Mouse (Mus musculus) intestine, embryonic 14.5 days (tissue): ENCODE results near the gene Dnajc6. TPM values are rescaled to one million over a fixed set of nuclear protein-coding genes. Genes with fewer than 3 reads are reported as not detected.

Experiments used
- ATAC-seq: fragments of 200-750 bp; cut with Nextera tagmentation; replicated peaks from 2 replicates; pipeline ENCODE4 v1.8.0; 2017; ENCODE audit warnings: low read depth, moderate number of reproducible peaks, moderate TSS enrichment, moderate library complexity; ENCODE audit not compliant: low FRiP score, low TSS enrichment
- DNase-seq: peaks from one replicate; pipeline ENCODE4 v3.0.0-alpha.2; 2018; ENCODE audit warnings: low spot score
- H3K27ac ChIP-seq: fragments of 300-500 bp; sonication (generic); 2 replicates; pipeline ENCODE4 v1.5.1; 2014; ENCODE audit warnings: low read depth, mild to moderate bottlenecking, control low read depth
- H3K27me3 ChIP-seq: fragments of 300-500 bp; sonication (generic); replicated peaks from 2 replicates; pipeline ENCODE4 v1.6.1; 2014; ENCODE audit warnings: low read length, control low read depth; ENCODE audit not compliant: control insufficient read depth, insufficient read depth
- H3K36me3 ChIP-seq: fragments of 300-500 bp; sonication (generic); 2 replicates; pipeline ENCODE4 v1.6.1; 2014; ENCODE audit warnings: low read length, control low read depth; ENCODE audit not compliant: control insufficient read depth, insufficient read depth
- H3K4me1 ChIP-seq: fragments of 300-500 bp; sonication (generic); replicated peaks from 2 replicates; pipeline ENCODE4 v1.6.1; 2014; ENCODE audit warnings: low read length, control low read depth, mixed read lengths; ENCODE audit not compliant: control insufficient read depth, insufficient read depth
- H3K4me2 ChIP-seq: fragments of 300-500 bp; sonication (generic); 2 replicates; pipeline ENCODE4 v1.6.1; 2014; ENCODE audit warnings: low read length
- H3K4me3 ChIP-seq: fragments of 300-500 bp; sonication (generic); 2 replicates; pipeline ENCODE4 v1.5.1; 2014; ENCODE audit warnings: low read depth, low read length, control low read depth, mixed read lengths
- H3K9ac ChIP-seq: fragments of 300-500 bp; sonication (generic); 2 replicates; pipeline ENCODE4 v1.6.1; 2014; ENCODE audit warnings: mild to moderate bottlenecking, low read length
- H3K9me3 ChIP-seq: fragments of 300-500 bp; sonication (generic); 2 replicates; pipeline ENCODE4 v1.6.1; 2016; ENCODE audit warnings: low read length, control low read depth; ENCODE audit not compliant: control insufficient read depth
- WGBS: fragments of 180-500 bp; shearing (Covaris S2); extraction: QIAGEN DNeasy Blood & Tissue Kit; methylation state at CpG from one replicate; pipeline ENCODE4 v1.1.7; 2014; 5-methylcytosine and 5-hydroxymethylcytosine counted together
- polyA plus RNA-seq: library from polyadenylated mRNA; unstranded; fragments of >200 nt; fragmentation: Nextera tagmentation; extraction: Ambion mirVana; gene quantifications from 2 replicates; pipeline ENCODE4 v1.2.1, GENCODE M21; 2014

The Dnajc6 gene
- polyA plus RNA-seq, result 1.5 and 2.1 TPM in 2 replicates

GRCm38 (mm10) chr4:101496534-101497237, at the start of gene Dnajc6:
Dnajc6 (plus strand) TSS chr4:101496648.
- peak; percentile 56; the same call in 1 of the 2 replicates for ATAC-seq
- H3K36me3 ChIP-seq, result no peaks in the 10 kb centered on the region
- H3K4me2 ChIP-seq, result peak within 1 kb of the TSS; percentile 91
- under 1% methylated on average over 49 of the region's 57 CpGs for WGBS
- DNase-seq, result peak; percentile 74
- no peak within 1 kb of the TSS for H3K9ac ChIP-seq
- no peak within 1 kb of the TSS for H3K27ac ChIP-seq
- peaks cover 42% of the 10 kb centered on the region for H3K27me3 ChIP-seq
- H3K9me3 ChIP-seq, result no peaks in the 10 kb centered on the region
- 0 out of 2 replicates have a peak, but pooled peaks cover 5% of the 10 kb centered on the region for H3K4me1 ChIP-seq
- H3K4me3 ChIP-seq, result peak within 1 kb of the TSS; percentile 56

- Histone ChIP-seq H3K4me2 (no peak overlapping the region), H3K27me3 (no peaks in the 10 kb centered on the region), H3K4me1 (0 out of 2 replicates have a peak, but pooled peaks cover 4% of the 10 kb centered on the region), H3K4me3 (no peak overlapping the region), H3K27ac (no peak overlapping the region), H3K36me3 (no peaks in the 10 kb centered on the region), H3K9me3 (no peaks in the 10 kb centered on the region), H3K9ac (no peak overlapping the region)
- ATAC-seq (no peak), DNase-seq (no peak)
- WGBS, result 67% methylated on average over 8 of the region's 8 CpGs
Measured at GRCm38 (mm10) chr4:101448701-101449100, 47.7 kb upstream of the Dnajc6 start.

- H3K9me3 ChIP-seq, result no peaks in the 10 kb centered on the region
- H3K27me3 ChIP-seq, result no peaks in the 10 kb centered on the region
- no peak overlapping the region for H3K4me2 ChIP-seq
- ATAC-seq (no peak), DNase-seq (no peak)
- no peak overlapping the region for H3K27ac ChIP-seq
- no peak overlapping the region for H3K9ac ChIP-seq
- no peak overlapping the region for H3K4me3 ChIP-seq
- 0 out of 2 replicates have a peak, but pooled peaks cover 4% of the 10 kb centered on the region for H3K4me1 ChIP-seq
- no peaks in the 10 kb centered on the region for H3K36me3 ChIP-seq
- WGBS, result 42% methylated on average over 7 of the region's 7 CpGs
Measured at GRCm38 (mm10) chr4:101449344-101449743, 47.1 kb upstream of the Dnajc6 start.

- H3K27me3 ChIP-seq, result no peaks in the 10 kb centered on the region
- H3K36me3 ChIP-seq, result no peaks in the 10 kb centered on the region
- no peak for DNase-seq
- H3K4me2 ChIP-seq, result no peak overlapping the region
- 66% methylated on average over 20 of the region's 20 CpGs for WGBS
- no peak for ATAC-seq
- no peak overlapping the region for H3K27ac ChIP-seq
- no peaks in the 10 kb centered on the region for H3K9me3 ChIP-seq
- 0 out of 2 replicates have a peak, but pooled peaks cover 4% of the 10 kb centered on the region for H3K4me1 ChIP-seq
- no peak overlapping the region for H3K9ac ChIP-seq
- H3K4me3 ChIP-seq, result no peak overlapping the region
Measured at GRCm38 (mm10) chr4:101450150-101450780, 46.2 kb upstream of the Dnajc6 start.

GRCm38 (mm10) chr4:101451089-101451488, 45.4 kb upstream of the Dnajc6 start:
- H3K27ac ChIP-seq, result no peak overlapping the region
- no peak for DNase-seq
- ATAC-seq, result no peak
- no peaks in the 10 kb centered on the region for H3K27me3 ChIP-seq
- H3K9ac ChIP-seq, result no peak overlapping the region
- H3K9me3 ChIP-seq, result no peaks in the 10 kb centered on the region
- no peaks in the 10 kb centered on the region for H3K36me3 ChIP-seq
- 0 out of 2 replicates have a peak, but pooled peaks cover 4% of the 10 kb centered on the region for H3K4me1 ChIP-seq
- H3K4me2 ChIP-seq, result no peak overlapping the region
- WGBS, result 88% methylated on average over 4 of the region's 4 CpGs
- no peak overlapping the region for H3K4me3 ChIP-seq

GRCm38 (mm10) chr4:101452829-101453228, 43.6 kb upstream of the Dnajc6 start:
- no peak for ATAC-seq
- Histone ChIP-seq H3K4me2 (no peak overlapping the region), H3K4me1 (0 out of 2 replicates have a peak, but pooled peaks cover 4% of the 10 kb centered on the region), H3K36me3 (no peaks in the 10 kb centered on the region), H3K27me3 (no peaks in the 10 kb centered on the region), H3K4me3 (no peak overlapping the region), H3K9ac (no peak overlapping the region), H3K27ac (no peak overlapping the region), H3K9me3 (no peaks in the 10 kb centered on the region)
- DNase-seq, result no peak
- 90% methylated on average over 9 of the region's 9 CpGs for WGBS

- Histone ChIP-seq H3K9ac (no peak overlapping the region), H3K4me1 (no peaks in the 10 kb centered on the region), H3K4me3 (no peak overlapping the region), H3K4me2 (no peak overlapping the region), H3K27me3 (no peaks in the 10 kb centered on the region), H3K36me3 (no peaks in the 10 kb centered on the region), H3K27ac (no peak overlapping the region), H3K9me3 (no peaks in the 10 kb centered on the region)
- DNase-seq (no peak), ATAC-seq (no peak)
- 92% methylated on average over 8 of the region's 8 CpGs for WGBS
Measured at GRCm38 (mm10) chr4:101457176-101457575, 39.3 kb upstream of the Dnajc6 start.

- Histone ChIP-seq H3K27ac (no peak overlapping the region), H3K36me3 (no peaks in the 10 kb centered on the region), H3K4me1 (no peaks in the 10 kb centered on the region), H3K9me3 (no peaks in the 10 kb centered on the region), H3K4me3 (no peak overlapping the region), H3K4me2 (no peak overlapping the region), H3K27me3 (no peaks in the 10 kb centered on the region), H3K9ac (no peak overlapping the region)
- WGBS, result 54% methylated on average over 2 of the region's 2 CpGs
- ATAC-seq (0 out of 2 replicates have a peak, but pooled peaks have one; percentile 36), DNase-seq (peak; percentile 66)
Measured at GRCm38 (mm10) chr4:101458341-101458740, 38.1 kb upstream of the Dnajc6 start.
